Mouse (Mus musculus) MEL (cell line): Measurements from ENCODE around the gene Mgst3.

Experiments used
- CHD1 ChIP-seq: IDR thresholded peaks from 2 replicates; pipeline ENCODE4 v1.6.1; 2012; ENCODE audit warnings: low read depth, mild to moderate bottlenecking, inconsistent platforms, low read length, improper control_type of control experiment
- CHD2 ChIP-seq: IDR thresholded peaks from 2 replicates; pipeline ENCODE4 v1.6.1; 2011; ENCODE audit warnings: low read length, improper control_type of control experiment
- CTCF ChIP-seq, 3 experiments: IDR thresholded peaks in 2 of 3; conservative IDR thresholded peaks in 1 of 3; 2 replicates each; pipeline ENCODE4 v1.5.1; 2011 to 2012; ENCODE audit warnings: low read length in 3 of 3, low read depth in 2 of 3, mild to moderate bottlenecking in 2 of 3, improper control_type of control experiment in 1 of 3, inconsistent platforms in 1 of 3, mixed read lengths in 1 of 3, moderate library complexity in 1 of 3; ENCODE audit not compliant: control insufficient read depth in 1 of 3, insufficient read depth in 1 of 3, poor library complexity in 1 of 3, severe bottlenecking in 1 of 3
- EP300 ChIP-seq, 2 experiments: IDR thresholded peaks; 2 replicates each; pipeline ENCODE4 v1.6.1; 2011; ENCODE audit warnings: improper control_type of control experiment in 2 of 2, low read length in 2 of 2, low read depth in 1 of 2, mild to moderate bottlenecking in 1 of 2
- MAFK ChIP-seq: IDR thresholded peaks from 2 replicates; pipeline ENCODE4 v1.6.1; 2011; ENCODE audit warnings: low read depth, mild to moderate bottlenecking, low read length, improper control_type of control experiment, borderline replicate concordance
- MAX ChIP-seq: IDR thresholded peaks from 2 replicates; pipeline ENCODE4 v1.6.1; 2011; ENCODE audit warnings: low read length, improper control_type of control experiment
- MAZ ChIP-seq: IDR thresholded peaks from 2 replicates; pipeline ENCODE4 v1.6.1; 2012; ENCODE audit warnings: low read depth, mild to moderate bottlenecking, inconsistent platforms, low read length, improper control_type of control experiment
- MEF2A ChIP-seq: IDR thresholded peaks from 2 replicates; pipeline ENCODE4 v1.6.1; 2014; ENCODE audit warnings: low read depth, mild to moderate bottlenecking, inconsistent platforms, low read length, improper control_type of control experiment; ENCODE audit not compliant: poor library complexity, insufficient replicate concordance, severe bottlenecking; ENCODE audit errors: extremely low read depth
- POLR2A ChIP-seq, 2 experiments: IDR thresholded peaks; 2 replicates each; pipeline ENCODE4 v1.6.1; 2011 to 2012; ENCODE audit warnings: low read length in 2 of 2, mild to moderate bottlenecking in 2 of 2, control low read depth in 1 of 2, improper control_type of control experiment in 1 of 2, low read depth in 1 of 2, moderate library complexity in 1 of 2; ENCODE audit not compliant: control insufficient read depth in 1 of 2, insufficient read depth in 1 of 2, poor library complexity in 1 of 2
- SIN3A ChIP-seq: IDR thresholded peaks from 2 replicates; pipeline ENCODE4 v1.6.1; 2012; ENCODE audit warnings: low read length, improper control_type of control experiment, inconsistent platforms
- USF1 ChIP-seq: IDR thresholded peaks from 2 replicates; pipeline ENCODE4 v1.6.1; 2014; ENCODE audit warnings: low read depth, mild to moderate bottlenecking, inconsistent platforms, low read length, improper control_type of control experiment, moderate library complexity
- USF2 ChIP-seq, 2 experiments: IDR thresholded peaks; 2 replicates each; pipeline ENCODE4 v1.6.1; 2011 to 2012; ENCODE audit warnings: improper control_type of control experiment in 2 of 2, low read length in 2 of 2, borderline replicate concordance in 1 of 2, inconsistent platforms in 1 of 2, low read depth in 1 of 2, mild to moderate bottlenecking in 1 of 2; ENCODE audit not compliant: insufficient read depth in 1 of 2
- ZNF384 ChIP-seq: IDR thresholded peaks from 2 replicates; pipeline ENCODE4 v1.6.1; 2012; ENCODE audit warnings: low read depth, mild to moderate bottlenecking, inconsistent platforms, low read length, improper control_type of control experiment

DNA sequence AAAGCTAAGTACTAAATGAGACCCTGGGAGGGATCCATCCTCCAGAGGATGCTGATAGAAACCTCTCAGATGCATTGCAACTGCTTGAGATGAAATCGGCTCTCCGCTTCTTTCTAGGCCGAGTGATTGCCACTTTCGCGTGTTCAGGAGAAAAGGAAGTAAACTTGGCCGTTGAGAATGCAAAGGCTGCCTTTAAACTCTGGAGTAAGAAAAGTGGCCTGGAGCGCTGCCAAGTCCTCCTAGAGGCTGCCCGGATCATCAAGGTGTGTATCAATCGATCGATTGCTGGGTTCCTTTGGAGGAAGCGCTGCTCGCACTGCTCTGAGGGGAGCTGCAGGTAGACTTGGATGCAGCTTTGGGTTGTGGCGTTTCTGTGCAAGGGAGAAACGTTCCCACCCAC, 41.2 kb downstream of the Mgst3 start:
- no peak for TF ChIP-seq MAZ
- TF ChIP-seq MAFK: no peak
- TF ChIP-seq SIN3A: no peak
- TF ChIP-seq POLR2A (IDR thresholded peaks at IDR 0.05; ENCODE audit: control insufficient read depth in 1 of 2, insufficient read depth in 1 of 2, low read depth in 1 of 2, low read length in 2 of 2, poor library complexity in 1 of 2): no peak
- no peak for TF ChIP-seq CTCF (IDR thresholded peaks at IDR 0.05 in 2 of 3, conservative IDR thresholded peaks at IDR 0.05 in 1 of 3; ENCODE audit: control insufficient read depth in 1 of 3, insufficient read depth in 1 of 3, low read depth in 2 of 3, low read length in 3 of 3, poor library complexity in 1 of 3, severe bottlenecking in 1 of 3)
- TF ChIP-seq MEF2A: no peak
- TF ChIP-seq USF1: no peak
- no peak for TF ChIP-seq ZNF384
- no peak for TF ChIP-seq USF2 (IDR thresholded peaks at IDR 0.05; ENCODE audit: borderline replicate concordance in 1 of 2, insufficient read depth in 1 of 2, low read depth in 1 of 2, low read length in 2 of 2)
- TF ChIP-seq CHD1: no peak
- TF ChIP-seq CHD2: no peak
- peak in 1 of 2 experiments; percentile 29; a peak in 2 of 4 replicates for TF ChIP-seq EP300 (IDR thresholded peaks at IDR 0.05; ENCODE audit: low read depth in 1 of 2, low read length in 2 of 2)
- no peak for TF ChIP-seq MAX
